Mouse (Mus musculus): Measurements from ENCODE around the gene Olfr889. TPM values are rescaled to one million over a fixed set of nuclear protein-coding genes. Genes with fewer than 3 reads are reported as not detected.
"Not testable (repeated sequence)": the region's sequence is repeated elsewhere in the genome, so short reads cannot be mapped to it uniquely, and the experiment has no call there.

The Olfr889 gene
- 0.04 TPM in 1 of 2 replicates, not detected in the other for polyA plus RNA-seq (2014; fragmentation: Nextera tagmentation; extraction: Ambion mirVana)

DNA sequence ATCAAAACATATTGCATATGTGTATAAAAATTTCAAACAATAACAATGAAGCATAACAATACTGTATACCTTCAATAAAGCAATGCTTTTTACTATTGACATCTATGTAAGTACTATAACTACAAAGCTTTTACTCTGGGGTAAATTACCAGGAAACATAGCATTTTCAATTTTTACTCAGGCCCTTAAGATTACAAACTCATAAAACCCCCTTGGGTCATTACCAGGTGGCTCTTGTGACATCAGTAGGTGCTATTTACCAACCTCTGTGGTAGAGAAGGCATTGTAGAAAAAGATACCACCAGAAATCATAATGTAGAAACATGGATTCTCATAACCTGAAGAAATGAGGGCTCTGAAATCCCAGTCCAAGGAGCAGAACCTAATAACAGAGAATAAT is at the start of gene Olfr889:
Olfr889 (plus strand) TSS at position 301 of the 400 bp plus-strand sequence.
- H3K27ac ChIP-seq (replicated peaks; ENCODE audit: low read depth, low read length) = no peak within 1 kb of the TSS
- no peaks in the 10 kb centered on the region for H3K9me3 ChIP-seq (ENCODE audit: control insufficient read depth, low read length)
- H3K27me3 ChIP-seq (replicated peaks; ENCODE audit: control insufficient read depth, insufficient read depth, low read length) = no peaks in the 10 kb centered on the region
- no peaks in the 10 kb centered on the region for H3K36me3 ChIP-seq (ENCODE audit: control insufficient read depth, insufficient read depth, low read length)
- no peak within 1 kb of the TSS for H3K4me2 ChIP-seq (ENCODE audit: low read depth, low read length)
- no peaks in the 10 kb centered on the region for H3K4me1 ChIP-seq (ENCODE audit: control insufficient read depth, insufficient read depth, low read length)
- no peak for DNase-seq (ENCODE audit: low spot score)
- ATAC-seq (ENCODE audit: low read depth) = no peak
- H3K4me3 ChIP-seq (ENCODE audit: low read depth, low read length) = no peak within 1 kb of the TSS
- H3K9ac ChIP-seq (ENCODE audit: low read depth, low read length) = no peak within 1 kb of the TSS

DNA sequence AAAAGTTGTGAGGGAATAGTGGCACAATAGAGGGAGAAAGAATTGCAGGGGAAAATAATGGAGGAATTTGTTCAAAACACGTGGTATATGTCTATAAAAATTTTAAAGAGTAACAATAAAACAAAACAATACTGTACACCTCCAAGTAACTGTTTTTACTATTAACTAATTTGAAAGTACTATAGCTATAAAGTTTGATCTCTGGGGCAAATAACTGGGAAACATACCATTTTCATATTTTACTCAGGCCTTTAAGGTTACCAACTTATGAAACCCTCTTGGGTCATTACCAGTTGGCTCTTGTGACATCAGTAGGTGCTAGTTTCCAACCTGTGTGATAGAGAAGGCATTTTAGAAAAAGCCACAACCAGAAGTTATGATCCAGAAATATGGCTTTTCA is 31.2 kb upstream of the Olfr889 start, which contains the start of gene Olfr887:
Olfr887 (plus strand) TSS at position 301 of the 400 bp plus-strand sequence.
- WGBS = 82% methylated on average over 1 of the region's 1 CpGs
- Histone ChIP-seq H3K9ac (ENCODE audit: low read depth, low read length) (no peak within 1 kb of the TSS), H3K4me1 (ENCODE audit: control insufficient read depth, insufficient read depth, low read length) (no peaks in the 10 kb centered on the region), H3K27me3 (replicated peaks; ENCODE audit: control insufficient read depth, insufficient read depth, low read length) (no peaks in the 10 kb centered on the region), H3K4me2 (ENCODE audit: low read depth, low read length) (no peak within 1 kb of the TSS), H3K4me3 (ENCODE audit: low read depth, low read length) (no peak within 1 kb of the TSS), H3K36me3 (ENCODE audit: control insufficient read depth, insufficient read depth, low read length) (no peaks in the 10 kb centered on the region), H3K9me3 (ENCODE audit: control insufficient read depth, low read length) (no peaks in the 10 kb centered on the region), H3K27ac (replicated peaks; ENCODE audit: low read depth, low read length) (no peak within 1 kb of the TSS)
- DNase-seq (ENCODE audit: low spot score) (no peak), ATAC-seq (ENCODE audit: low read depth) (no peak)

DNA sequence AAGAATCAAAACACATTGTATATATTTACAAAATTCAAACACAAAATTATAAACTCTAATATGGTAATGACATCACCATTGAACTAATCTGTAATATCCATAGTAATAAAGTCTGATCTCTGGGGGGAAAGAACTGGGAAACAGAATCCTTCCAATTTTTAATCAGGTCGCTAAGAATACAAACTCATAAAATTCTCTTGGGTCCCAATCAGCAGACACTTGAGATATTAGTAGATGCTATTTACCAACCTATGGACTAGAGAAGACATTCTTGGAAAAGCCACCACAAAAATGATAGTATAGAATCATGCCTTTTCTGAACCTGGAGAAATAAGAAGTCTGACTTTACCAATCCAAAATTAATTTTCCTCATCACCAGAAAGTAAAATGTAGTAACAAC is 7.2 kb upstream of the Olfr889 start, which contains the start of gene Olfr888:
Olfr888 (plus strand) TSS at position 301 of the 400 bp plus-strand sequence.
- Histone ChIP-seq H3K9me3 (ENCODE audit: control insufficient read depth, low read length) (no peaks in the 10 kb centered on the region), H3K9ac (ENCODE audit: low read depth, low read length) (no peak within 1 kb of the TSS), H3K4me3 (ENCODE audit: low read depth, low read length) (no peak within 1 kb of the TSS), H3K27ac (replicated peaks; ENCODE audit: low read depth, low read length) (no peak within 1 kb of the TSS), H3K36me3 (ENCODE audit: control insufficient read depth, insufficient read depth, low read length) (no peaks in the 10 kb centered on the region), H3K27me3 (replicated peaks; ENCODE audit: control insufficient read depth, insufficient read depth, low read length) (no peaks in the 10 kb centered on the region), H3K4me1 (ENCODE audit: control insufficient read depth, insufficient read depth, low read length) (no peaks in the 10 kb centered on the region), H3K4me2 (ENCODE audit: low read depth, low read length) (no peak within 1 kb of the TSS)
- ATAC-seq (ENCODE audit: low read depth) = no peak
- 76% methylated on average over 1 of the region's 1 CpGs for WGBS
- DNase-seq (ENCODE audit: low spot score) = no peak

DNA sequence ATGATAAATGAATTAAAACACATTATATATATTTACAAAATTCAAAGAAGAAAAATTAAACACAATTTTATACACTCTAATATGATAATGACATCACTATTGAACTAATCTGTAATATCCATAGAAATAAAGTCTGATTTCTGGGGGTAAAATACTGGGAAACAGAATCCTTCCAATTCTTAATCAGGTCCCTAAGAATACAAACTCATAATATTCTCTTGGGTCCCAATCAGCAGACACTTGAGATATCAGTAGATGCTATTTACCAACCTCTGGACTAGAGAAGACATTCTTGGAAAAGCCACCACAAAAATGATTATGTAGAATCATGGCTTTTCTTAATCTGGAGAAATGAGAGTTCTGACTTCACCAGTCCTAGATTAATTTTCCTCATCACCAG is 27.2 kb downstream of the Olfr889 start, which contains the start of gene Olfr890:
Olfr890 (plus strand) TSS at position 301 of the 400 bp plus-strand sequence.
- H3K27me3 ChIP-seq (replicated peaks; ENCODE audit: control insufficient read depth, insufficient read depth, low read length) = no peaks in the 10 kb centered on the region
- H3K9me3 ChIP-seq (ENCODE audit: control insufficient read depth, low read length) = no peaks in the 10 kb centered on the region
- no peak within 1 kb of the TSS for H3K4me2 ChIP-seq (ENCODE audit: low read depth, low read length)
- no peak within 1 kb of the TSS for H3K4me3 ChIP-seq (ENCODE audit: low read depth, low read length)
- H3K36me3 ChIP-seq (ENCODE audit: control insufficient read depth, insufficient read depth, low read length) = no peaks in the 10 kb centered on the region
- ATAC-seq (ENCODE audit: low read depth) = no peak
- H3K9ac ChIP-seq (ENCODE audit: low read depth, low read length) = no peak within 1 kb of the TSS
- DNase-seq (ENCODE audit: low spot score) = no peak
- H3K27ac ChIP-seq (replicated peaks; ENCODE audit: low read depth, low read length) = no peak within 1 kb of the TSS
- no peaks in the 10 kb centered on the region for H3K4me1 ChIP-seq (ENCODE audit: control insufficient read depth, insufficient read depth, low read length)

DNA sequence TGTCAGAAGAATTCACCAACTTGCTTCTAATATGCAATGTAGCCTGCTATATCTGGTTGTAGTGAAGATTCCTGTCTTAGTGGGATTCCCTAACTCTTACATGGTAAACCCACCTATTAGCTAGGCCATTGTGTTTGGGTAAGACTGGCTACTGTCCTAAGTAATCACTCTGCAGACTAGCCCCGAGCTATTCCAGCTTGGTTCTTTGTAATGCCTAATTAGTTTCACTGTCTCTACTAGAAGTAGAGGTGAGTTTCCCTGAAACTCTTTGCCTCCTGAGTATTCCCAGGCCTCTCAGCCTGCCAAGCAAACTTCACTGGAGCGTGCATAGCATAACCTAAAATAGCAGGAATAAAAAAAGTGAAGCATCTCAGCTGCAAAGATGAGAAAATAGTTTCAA is 53.3 kb downstream of the Olfr889 start:
- H3K27me3 ChIP-seq (replicated peaks; ENCODE audit: control insufficient read depth, insufficient read depth, low read length); H3K9ac ChIP-seq (ENCODE audit: low read depth, low read length); H3K9me3 ChIP-seq (ENCODE audit: control insufficient read depth, low read length); H3K36me3 ChIP-seq (ENCODE audit: control insufficient read depth, insufficient read depth, low read length); H3K27ac ChIP-seq (replicated peaks; ENCODE audit: low read depth, low read length); H3K4me3 ChIP-seq (ENCODE audit: low read depth, low read length); H3K4me2 ChIP-seq (ENCODE audit: low read depth, low read length); H3K4me1 ChIP-seq (ENCODE audit: control insufficient read depth, insufficient read depth, low read length); DNase-seq (ENCODE audit: low spot score); ATAC-seq (ENCODE audit: low read depth): not testable (repeated sequence)
- 42% methylated on average over 2 of the region's 2 CpGs for WGBS

Other genes with a start within 250 kb of the Olfr889 start
- gene Olfr145, start 218.5 kb upstream of the Olfr889 start, polyA plus RNA-seq (2014; fragmentation: Nextera tagmentation; extraction: Ambion mirVana) = 0.12 and 0.26 TPM in 2 replicates
- 0.06 and 0.12 TPM in 2 replicates for gene Olfr878, start 197.4 kb upstream of the Olfr889 start, polyA plus RNA-seq (2014; fragmentation: Nextera tagmentation; extraction: Ambion mirVana)
- not detected in 2 replicates for gene Olfr881, start 123.4 kb upstream of the Olfr889 start, polyA plus RNA-seq (2014; fragmentation: Nextera tagmentation; extraction: Ambion mirVana)
- gene Olfr883, start 89.4 kb upstream of the Olfr889 start, polyA plus RNA-seq (2014; fragmentation: Nextera tagmentation; extraction: Ambion mirVana) = not detected in 2 replicates
- gene Olfr884, start 68.6 kb upstream of the Olfr889 start, polyA plus RNA-seq (2014; fragmentation: Nextera tagmentation; extraction: Ambion mirVana) = 0.13 and 0.14 TPM in 2 replicates
- not detected in 2 replicates for gene Olfr885, start 53.9 kb upstream of the Olfr889 start, polyA plus RNA-seq (2014; fragmentation: Nextera tagmentation; extraction: Ambion mirVana)
- gene Olfr887, start 31.1 kb upstream of the Olfr889 start, polyA plus RNA-seq (2014; fragmentation: Nextera tagmentation; extraction: Ambion mirVana) = 0.07 TPM in 1 of 2 replicates, not detected in the other
- gene Olfr888, start 7.1 kb upstream of the Olfr889 start, polyA plus RNA-seq (2014; fragmentation: Nextera tagmentation; extraction: Ambion mirVana) = not detected in 2 replicates
- not detected in 2 replicates for gene Olfr890, start 27.3 kb downstream of the Olfr889 start, polyA plus RNA-seq (2014; fragmentation: Nextera tagmentation; extraction: Ambion mirVana)
- not detected in 2 replicates for gene Olfr891, start 65.6 kb downstream of the Olfr889 start, polyA plus RNA-seq (2014; fragmentation: Nextera tagmentation; extraction: Ambion mirVana)
- not detected in 2 replicates for gene Olfr893, start 93.2 kb downstream of the Olfr889 start, polyA plus RNA-seq (2014; fragmentation: Nextera tagmentation; extraction: Ambion mirVana)
- gene Olfr894, start 102.9 kb downstream of the Olfr889 start, polyA plus RNA-seq (2014; fragmentation: Nextera tagmentation; extraction: Ambion mirVana) = 0.07 TPM in 1 of 2 replicates, not detected in the other
- gene Olfr143, start 137.6 kb downstream of the Olfr889 start, polyA plus RNA-seq (2014; fragmentation: Nextera tagmentation; extraction: Ambion mirVana) = not detected in 2 replicates
- not detected in 2 replicates for gene Olfr895, start 152.7 kb downstream of the Olfr889 start, polyA plus RNA-seq (2014; fragmentation: Nextera tagmentation; extraction: Ambion mirVana)
- not detected in 2 replicates for gene Olfr896-ps1, start 175.9 kb downstream of the Olfr889 start, polyA plus RNA-seq (2014; fragmentation: Nextera tagmentation; extraction: Ambion mirVana)
- 0.07 TPM in 1 of 2 replicates, not detected in the other for gene Olfr25, start 213.9 kb downstream of the Olfr889 start, polyA plus RNA-seq (2014; fragmentation: Nextera tagmentation; extraction: Ambion mirVana)
- gene Olfr898, start 233.2 kb downstream of the Olfr889 start, polyA plus RNA-seq (2014; fragmentation: Nextera tagmentation; extraction: Ambion mirVana) = not detected in 2 replicates